Mouse (Mus musculus): ENCODE measurements around the gene Serpina1f. TPM values are rescaled to one million over a fixed set of nuclear protein-coding genes. Genes with fewer than 3 reads are reported as not detected.
"Not testable (repeated sequence)": the region's sequence is repeated elsewhere in the genome, so short reads cannot be mapped to it uniquely, and the experiment has no call there.

Serpina1f gene
- total and polyA plus RNA-seq, 3 experiments = not detected

GRCm38 (mm10) chr12:103685386-103685785, 9.9 kb downstream of the Serpina1f start:
- Histone ChIP-seq H3K4me3 (no peak overlapping the region), H3K27ac (no peak overlapping the region), H3K4me1 (ENCODE audit: control insufficient read depth, insufficient read depth, low read length) (no peaks in the 10 kb centered on the region), H3K36me3 (ENCODE audit: control insufficient read depth, insufficient read depth, low read length) (no peaks in the 10 kb centered on the region), H3K27me3 (ENCODE audit: control insufficient read depth, insufficient read depth, low read length) (no peaks in the 10 kb centered on the region), H3K9ac (ENCODE audit: low read depth, low read length) (no peak overlapping the region), H3K79me2 (replicated peaks; ENCODE audit: control insufficient read depth, insufficient read depth, low read length) (no peaks in the 10 kb centered on the region)
- intact Hi-C loops (cut with DNase I) = no loop called here
- no peak for TF ChIP-seq EP300 (IDR thresholded peaks at IDR 0.05; ENCODE audit: insufficient read depth, low read depth, low read length)
- no peak for TF ChIP-seq POLR2A (IDR thresholded peaks at IDR 0.05; ENCODE audit: insufficient read depth, low read depth, low read length)
- no peak for TF ChIP-seq CTCF (IDR thresholded peaks at IDR 0.05)
- 53% methylated on average over 3 of the region's 3 CpGs for WGBS
- DNase-seq = no peak

GRCm38 (mm10) chr12:103683775-103684174, 11.6 kb downstream of the Serpina1f start:
- Histone ChIP-seq H3K79me2 (replicated peaks; ENCODE audit: control insufficient read depth, insufficient read depth, low read length) (no peaks in the 10 kb centered on the region), H3K36me3 (ENCODE audit: control insufficient read depth, insufficient read depth, low read length) (no peaks in the 10 kb centered on the region), H3K27me3 (ENCODE audit: control insufficient read depth, insufficient read depth, low read length) (no peaks in the 10 kb centered on the region), H3K4me3 (no peak overlapping the region), H3K4me1 (ENCODE audit: control insufficient read depth, insufficient read depth, low read length) (no peaks in the 10 kb centered on the region), H3K9ac (ENCODE audit: low read depth, low read length) (no peak overlapping the region), H3K27ac (no peak overlapping the region)
- DNase-seq = no peak
- TF ChIP-seq EP300 (IDR thresholded peaks at IDR 0.05; ENCODE audit: insufficient read depth, low read depth, low read length) (no peak), CTCF (IDR thresholded peaks at IDR 0.05) (no peak), POLR2A (IDR thresholded peaks at IDR 0.05; ENCODE audit: insufficient read depth, low read depth, low read length) (no peak)
- WGBS = 42% methylated on average over 4 of the region's 4 CpGs
- intact Hi-C loops (cut with DNase I) = no loop called here

GRCm38 (mm10) chr12:103681739-103682138, 13.6 kb downstream of the Serpina1f start:
- DNase-seq = no peak
- Histone ChIP-seq H3K4me1 (ENCODE audit: control insufficient read depth, insufficient read depth, low read length) (no peaks in the 10 kb centered on the region), H3K4me3 (no peak overlapping the region), H3K27me3 (ENCODE audit: control insufficient read depth, insufficient read depth, low read length) (no peaks in the 10 kb centered on the region), H3K27ac (no peak overlapping the region), H3K36me3 (ENCODE audit: control insufficient read depth, insufficient read depth, low read length) (no peaks in the 10 kb centered on the region), H3K79me2 (replicated peaks; ENCODE audit: control insufficient read depth, insufficient read depth, low read length) (no peaks in the 10 kb centered on the region), H3K9ac (ENCODE audit: low read depth, low read length) (no peak overlapping the region)
- 59% methylated on average over 2 of the region's 2 CpGs for whole genome bisulfite sequencing
- intact Hi-C loops (cut with DNase I) = no loop called here
- no peak for TF ChIP-seq EP300 (IDR thresholded peaks at IDR 0.05; ENCODE audit: insufficient read depth, low read depth, low read length)
- TF ChIP-seq POLR2A (IDR thresholded peaks at IDR 0.05; ENCODE audit: insufficient read depth, low read depth, low read length) = no peak
- TF ChIP-seq CTCF (IDR thresholded peaks at IDR 0.05) = no peak

- Histone ChIP-seq H3K27me3 (ENCODE audit: control insufficient read depth, insufficient read depth, low read length) (no peaks in the 10 kb centered on the region), H3K9ac (ENCODE audit: low read depth, low read length) (no peak overlapping the region), H3K4me3 (no peak overlapping the region), H3K36me3 (ENCODE audit: control insufficient read depth, insufficient read depth, low read length) (no peaks in the 10 kb centered on the region), H3K27ac (no peak overlapping the region), H3K4me1 (ENCODE audit: control insufficient read depth, insufficient read depth, low read length) (no peaks in the 10 kb centered on the region), H3K79me2 (replicated peaks; ENCODE audit: control insufficient read depth, insufficient read depth, low read length) (no peaks in the 10 kb centered on the region)
- intact Hi-C loops (cut with DNase I) = no loop called here
- TF ChIP-seq CTCF (IDR thresholded peaks at IDR 0.05) (no peak), EP300 (IDR thresholded peaks at IDR 0.05; ENCODE audit: insufficient read depth, low read depth, low read length) (no peak), POLR2A (IDR thresholded peaks at IDR 0.05; ENCODE audit: insufficient read depth, low read depth, low read length) (no peak)
- 76% methylated on average over 2 of the region's 2 CpGs for WGBS
- no peak for DNase-seq
Measured at GRCm38 (mm10) chr12:103681169-103681568, 14.2 kb downstream of the Serpina1f start.

- H3K36me3 ChIP-seq (ENCODE audit: control insufficient read depth, insufficient read depth, low read length); H3K4me1 ChIP-seq (ENCODE audit: control insufficient read depth, insufficient read depth, low read length); DNase-seq; H3K27ac ChIP-seq; intact Hi-C loops (cut with DNase I); H3K4me3 ChIP-seq; H3K79me2 ChIP-seq (replicated peaks; ENCODE audit: control insufficient read depth, insufficient read depth, low read length); H3K9ac ChIP-seq (ENCODE audit: low read depth, low read length); H3K27me3 ChIP-seq (ENCODE audit: control insufficient read depth, insufficient read depth, low read length): not testable (repeated sequence)
- 98% methylated on average over 1 of the region's 1 CpGs for WGBS
Measured at GRCm38 (mm10) chr12:103679853-103680252, 15.5 kb downstream of the Serpina1f start.

- Histone ChIP-seq H3K27me3 (ENCODE audit: control insufficient read depth, insufficient read depth, low read length) (no peaks in the 10 kb centered on the region), H3K27ac (no peak within 1 kb of the TSS), H3K36me3 (ENCODE audit: control insufficient read depth, insufficient read depth, low read length) (no peaks in the 10 kb centered on the region), H3K4me1 (ENCODE audit: control insufficient read depth, insufficient read depth, low read length) (no peaks in the 10 kb centered on the region), H3K4me3 (no peak within 1 kb of the TSS), H3K9ac (ENCODE audit: low read depth, low read length) (no peak within 1 kb of the TSS), H3K79me2 (replicated peaks; ENCODE audit: control insufficient read depth, insufficient read depth, low read length) (no peaks in the 10 kb centered on the region)
- WGBS = 85% methylated on average over 1 of the region's 1 CpGs
- no peak for DNase-seq
- TF ChIP-seq CTCF (IDR thresholded peaks at IDR 0.05) = no peak
- TF ChIP-seq EP300 (IDR thresholded peaks at IDR 0.05; ENCODE audit: insufficient read depth, low read depth, low read length) = no peak
- no peak for TF ChIP-seq POLR2A (IDR thresholded peaks at IDR 0.05; ENCODE audit: insufficient read depth, low read depth, low read length)
- intact Hi-C loops (cut with DNase I) = no loop called here
Measured at GRCm38 (mm10) chr12:103676039-103676438, 19.3 kb downstream of the Serpina1f start, which contains the start of gene Serpina16. Serpina16 (minus strand) TSS chr12:103676139.
